Comparison of ENCODE assay signal across 12 mouse cellular contexts in genomic region chr3:84936252-84936651, GRCm38 (mm10).
DNase-seq lines count a peak whose midpoint lies in the region; ATAC-seq and TF ChIP-seq lines count a peak whose summit lies in the region.
"Had no signal": no experiment of that assay in that cellular context is flagged by ENCODE, and none has a peak within 500 bp of the region (broad histone marks: within the 10 kb centered on the region; RNA-seq: fewer than 3 reads in every experiment).

No protein-coding gene starts in this region.

- H3K36me3 ChIP-seq in lung, embryonic 14.5 days (ENCODE audit: insufficient read depth): no peaks in the 10 kb centered on the region
- H3K36me3 ChIP-seq: heart, embryonic 13.5 days had no signal

- no peak overlapping the region for H3K4me3 ChIP-seq in gastrocnemius, adult 2 months
- no peak overlapping the region for H3K4me3 ChIP-seq in lung, embryonic 14.5 days (ENCODE audit: low read depth, low read length)
- H3K4me3 ChIP-seq: heart, embryonic 13.5 days; myocyte had no signal

- peak; percentile 46 for TF ChIP-seq CTCF in gastrocnemius, adult 2 months (IDR thresholded peaks at IDR 0.05)
- TF ChIP-seq CTCF in lung, embryonic 14.5 days (IDR thresholded peaks at IDR 0.05; ENCODE audit: low read depth): peak; percentile 45

- H3K4me1 ChIP-seq in lung, embryonic 14.5 days (ENCODE audit: insufficient read depth): no peaks in the 10 kb centered on the region

- ATAC-seq in lung, embryonic 14.5 days (ENCODE audit: insufficient read depth): no peak

- no peak overlapping the region for H3K27ac ChIP-seq in gastrocnemius, adult 2 months
- H3K27ac ChIP-seq in lung, embryonic 14.5 days (ENCODE audit: low read depth): no peak overlapping the region
- H3K27ac ChIP-seq: heart, embryonic 13.5 days had no signal

- no peaks in the 10 kb centered on the region for H3K27me3 ChIP-seq in lung, embryonic 14.5 days (ENCODE audit: insufficient read depth, low read length)
- H3K27me3 ChIP-seq: heart, embryonic 13.5 days had no signal

- H3K9ac ChIP-seq in lung, embryonic 14.5 days: no peak overlapping the region
- H3K9ac ChIP-seq: heart, embryonic 13.5 days had no signal

- H3K9me3 ChIP-seq in lung, embryonic 14.5 days (ENCODE audit: low read depth, low read length): no peaks in the 10 kb centered on the region
- H3K9me3 ChIP-seq: heart, embryonic 13.5 days had no signal

- 40% methylated on average over 2 of the region's 2 CpGs for WGBS in lung, embryonic 14.5 days

- intact Hi-C loops in gastrocnemius, adult 2 months (cut with DNase I): loop anchor here (10.0 kb wide), 1 partner anchor 179 kb away; no protein-coding TSS in a partner anchor
- intact Hi-C loops in gastrocnemius, postnatal 36 days (cut with DNase I): no loop called here

- no peak overlapping the region for H3K4me2 ChIP-seq in lung, embryonic 14.5 days
- H3K4me2 ChIP-seq: heart, embryonic 13.5 days had no signal

- no peak for DNase-seq in gastrocnemius, adult 2 months
- DNase-seq in gastrocnemius, postnatal 36 days: no peak
- peak; percentile 65 for DNase-seq in lung, embryonic 14.5 days
- no peak for DNase-seq in lung, postnatal 4 days
- DNase-seq in adipocyte (ENCODE audit: low spot score): peak; percentile 49
- DNase-seq in retina, embryonic 14.5 days (ENCODE audit: low spot score): peak; percentile 72
- DNase-seq in thymus, postnatal 4 days: no peak
- DNase-seq in right cerebral cortex, adult 18-20 months: no peak
- DNase-seq: kidney, adult 18-20 months; lung, postnatal 14 days had no signal

Comparison
In these comparisons a context has a peak if more than half of its experiments do, and no peak if none do; other contexts are left out.
1. DNase-seq: peak in lung, embryonic 14.5 days (single experiment), adipocyte (single experiment) and retina, embryonic 14.5 days (single experiment); none in gastrocnemius, adult 2 months (single experiment), gastrocnemius, postnatal 36 days (0 of 2), lung, postnatal 4 days (0 of 2), thymus, postnatal 4 days (single experiment) and right cerebral cortex, adult 18-20 months (single experiment).